In the genomic region with DNA sequence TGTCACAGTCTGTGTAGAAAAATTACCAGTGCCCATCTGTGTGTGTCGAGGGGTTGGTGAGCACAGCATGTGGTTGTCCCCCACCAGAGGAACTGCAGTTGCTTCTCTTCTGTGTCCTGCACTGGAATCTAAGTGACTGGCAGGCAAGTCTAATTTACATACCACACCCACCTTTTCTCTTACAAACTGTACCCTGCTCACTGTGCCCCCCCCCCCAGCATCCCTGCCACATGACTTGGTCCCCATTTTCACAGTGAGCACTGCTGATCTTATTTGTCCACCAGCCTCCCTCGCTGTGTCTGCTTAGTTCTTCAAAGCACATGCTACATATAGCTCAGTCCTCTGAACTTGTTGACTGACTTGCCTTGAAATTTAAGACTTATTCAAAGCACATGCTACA, we compare ENCODE assay signal across 17 mouse cellular contexts. TPM values are rescaled to one million over a fixed set of nuclear protein-coding genes. Genes with fewer than 3 reads are reported as not detected.
DNase-seq lines count a peak whose midpoint lies in the region; ATAC-seq lines count a peak whose summit lies in the region.
"Had no signal": no experiment of that assay in that cellular context is flagged by ENCODE, and none has a peak within 500 bp of the region (broad histone marks: within the 10 kb centered on the region; RNA-seq: fewer than 3 reads in every experiment).

No protein-coding gene starts in this region.

- H3K27me3 ChIP-seq in forebrain, embryonic 12.5 days: no peaks in the 10 kb centered on the region
- H3K27me3 ChIP-seq in forebrain, embryonic 13.5 days: no peaks in the 10 kb centered on the region
- H3K27me3 ChIP-seq in embryonic facial prominence, embryonic 11.5 days (ENCODE audit: control insufficient read depth, insufficient read depth, low read length): no peaks in the 10 kb centered on the region
- H3K27me3 ChIP-seq in limb, embryonic 10.5 days (ENCODE audit: low read depth, poor library complexity, severe bottlenecking): no peaks in the 10 kb centered on the region; the same call in 1 of the 2 replicates
- H3K27me3 ChIP-seq: heart, embryonic 13.5 days; liver, embryonic 13.5 days had no signal

- ATAC-seq in forebrain, embryonic 12.5 days (ENCODE audit: low FRiP score): 0 out of 2 replicates have a peak, but pooled peaks have one; percentile 9
- no peak for ATAC-seq in forebrain, embryonic 13.5 days
- ATAC-seq in embryonic facial prominence, embryonic 11.5 days (replicated peaks; ENCODE audit: insufficient number of reproducible peaks, low FRiP score, low TSS enrichment, low read depth): peak; percentile 85
- ATAC-seq: intestine, embryonic 16.5 days had no signal

- H3K9ac ChIP-seq in forebrain, embryonic 12.5 days: no peak overlapping the region
- no peak overlapping the region for H3K9ac ChIP-seq in forebrain, embryonic 13.5 days
- H3K9ac ChIP-seq in embryonic facial prominence, embryonic 11.5 days (replicated peaks; ENCODE audit: low read length): no peak overlapping the region
- H3K9ac ChIP-seq: heart, embryonic 13.5 days; liver, embryonic 13.5 days had no signal

- H3K4me1 ChIP-seq in forebrain, embryonic 12.5 days: peaks cover 20% of the 10 kb centered on the region
- peaks cover 19% of the 10 kb centered on the region for H3K4me1 ChIP-seq in forebrain, embryonic 13.5 days
- peaks cover 3% of the 10 kb centered on the region; the same call in 1 of the 2 replicates for H3K4me1 ChIP-seq in embryonic facial prominence, embryonic 11.5 days (ENCODE audit: control insufficient read depth, insufficient read depth, low read length)
- peaks cover 19% of the 10 kb centered on the region for H3K4me1 ChIP-seq in limb, embryonic 10.5 days
- H3K4me1 ChIP-seq: heart, embryonic 13.5 days; liver, embryonic 13.5 days had no signal

- H3K4me2 ChIP-seq in forebrain, embryonic 12.5 days: no peak overlapping the region
- no peak overlapping the region for H3K4me2 ChIP-seq in forebrain, embryonic 13.5 days
- H3K4me2 ChIP-seq in embryonic facial prominence, embryonic 11.5 days (ENCODE audit: low read depth, low read length): no peak overlapping the region
- H3K4me2 ChIP-seq: heart, embryonic 13.5 days; liver, embryonic 13.5 days had no signal

- H3K9me3 ChIP-seq in forebrain, embryonic 12.5 days: no peaks in the 10 kb centered on the region
- no peaks in the 10 kb centered on the region for H3K9me3 ChIP-seq in forebrain, embryonic 13.5 days (replicated peaks)
- H3K9me3 ChIP-seq in embryonic facial prominence, embryonic 11.5 days (replicated peaks; ENCODE audit: control insufficient read depth, low read length): no peaks in the 10 kb centered on the region
- H3K9me3 ChIP-seq in limb, embryonic 10.5 days (replicated peaks): no peaks in the 10 kb centered on the region
- H3K9me3 ChIP-seq: heart, embryonic 13.5 days had no signal

- DNase-seq in embryo, embryonic 10 days (ENCODE audit: low spot score): peak; percentile 56
- peak; percentile 76 for DNase-seq in embryonic facial prominence, embryonic 11.5 days (ENCODE audit: low spot score)
- DNase-seq in limb, embryonic 10.5 days (ENCODE audit: low spot score): peak; percentile 45
- no peak for DNase-seq in lung, adult 18-20 months
- no peak for DNase-seq in natural killer cell, adult 2 months (ENCODE audit: low spot score in 2 of 2)
- no peak for DNase-seq in retina, embryonic 14.5 days (ENCODE audit: low spot score)
- DNase-seq: adrenal gland, postnatal 14 days; cerebellum, adult 18-20 months; heart, postnatal 4 days; layer of hippocampus, postnatal 36 days; liver, embryonic 13.5 days had no signal

- 34% methylated on average over 2 of the region's 2 CpGs for WGBS in forebrain, embryonic 12.5 days
- WGBS in forebrain, embryonic 13.5 days: 22% methylated on average over 2 of the region's 2 CpGs
- 23% methylated on average over 2 of the region's 2 CpGs for WGBS in embryonic facial prominence, embryonic 11.5 days
- 48% methylated on average over 2 of the region's 2 CpGs for WGBS in limb, embryonic 10.5 days

- H3K36me3 ChIP-seq in forebrain, embryonic 12.5 days (replicated peaks): no peaks in the 10 kb centered on the region
- H3K36me3 ChIP-seq in forebrain, embryonic 13.5 days (ENCODE audit: poor library complexity, severe bottlenecking): no peaks in the 10 kb centered on the region
- H3K36me3 ChIP-seq in embryonic facial prominence, embryonic 11.5 days (replicated peaks; ENCODE audit: control insufficient read depth, insufficient read depth, low read depth, low read length): no peaks in the 10 kb centered on the region
- no peaks in the 10 kb centered on the region for H3K36me3 ChIP-seq in limb, embryonic 10.5 days
- H3K36me3 ChIP-seq: heart, embryonic 13.5 days; liver, embryonic 13.5 days had no signal

- H3K4me3 ChIP-seq in forebrain, embryonic 12.5 days (replicated peaks): no peak overlapping the region
- no peak overlapping the region for H3K4me3 ChIP-seq in forebrain, embryonic 13.5 days
- no peak overlapping the region for H3K4me3 ChIP-seq in embryonic facial prominence, embryonic 11.5 days (ENCODE audit: low read depth, low read length)
- H3K4me3 ChIP-seq in limb, embryonic 10.5 days: no peak overlapping the region
- H3K4me3 ChIP-seq: erythroblast, embryonic 14.5 days; heart, embryonic 13.5 days; liver, embryonic 13.5 days had no signal

- peak overlapping the region; percentile 15; the same call in 1 of the 2 replicates for H3K27ac ChIP-seq in forebrain, embryonic 12.5 days
- H3K27ac ChIP-seq in forebrain, embryonic 13.5 days: no peak overlapping the region
- H3K27ac ChIP-seq in embryonic facial prominence, embryonic 11.5 days (replicated peaks; ENCODE audit: low read depth, low read length): peak overlapping the region; percentile 8
- H3K27ac ChIP-seq in limb, embryonic 10.5 days: peak overlapping the region; percentile 64
- H3K27ac ChIP-seq: heart, embryonic 13.5 days; kidney, postnatal 0 days; liver, embryonic 13.5 days had no signal

RNA-seq across cellular contexts. Expression of gene Spock1, which starts 22.2 kb away (rescaled TPM):
- 9.5 and 12.0 TPM in 2 replicates for polyA plus RNA-seq in forebrain, embryonic 12.5 days (2016; fragmentation: Nextera tagmentation; extraction: Ambion mirVana)
- polyA plus RNA-seq in forebrain, embryonic 13.5 days (2015; fragmentation: Nextera tagmentation; extraction: Ambion mirVana): 13.1 and 13.2 TPM in 2 replicates
- 7.6 and 8.5 TPM in 2 replicates for polyA plus RNA-seq in embryonic facial prominence, embryonic 11.5 days (2014; fragmentation: Nextera tagmentation; extraction: Ambion mirVana)
- 0.67 and 0.93 TPM in 2 replicates for polyA plus RNA-seq in limb, embryonic 10.5 days (2016; fragmentation: Nextera tagmentation; extraction: Ambion mirVana)

Comparison
In these comparisons a context has a peak if more than half of its experiments do, and no peak if none do; other contexts are left out.
1. DNase-seq: peak in embryo, embryonic 10 days (single experiment), embryonic facial prominence, embryonic 11.5 days (single experiment) and limb, embryonic 10.5 days (single experiment); none in lung, adult 18-20 months (0 of 2), natural killer cell, adult 2 months (0 of 2) and retina, embryonic 14.5 days (single experiment).